Mouse (Mus musculus): ENCODE data around the gene Glis3. TPM values are rescaled to one million over a fixed set of nuclear protein-coding genes. Genes with fewer than 3 reads are reported as not detected.

The Glis3 gene
- polyA plus RNA-seq, 1 experiment from 2014 or later: 2.9 TPM

DNA sequence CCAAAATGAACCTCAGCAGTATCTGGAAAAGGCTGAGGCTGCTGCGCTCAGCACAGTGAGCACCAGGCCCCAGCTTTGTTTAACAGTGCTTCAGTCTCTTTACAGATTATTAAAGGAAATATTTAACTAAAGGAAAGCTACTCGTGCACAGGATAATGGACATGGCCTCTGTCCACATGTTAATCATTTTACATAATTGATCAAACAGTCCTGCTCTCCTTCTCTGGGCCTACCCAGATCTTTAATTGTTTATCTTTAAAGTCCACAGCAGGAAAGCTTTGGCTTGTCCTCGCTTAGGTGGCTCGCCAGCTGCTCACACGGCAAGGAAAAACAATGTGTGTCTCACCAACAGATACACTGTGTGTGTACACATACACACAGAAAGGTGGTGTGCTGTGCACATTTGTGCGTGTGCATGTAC is 159.1 kb downstream of the Glis3 start:
- ATAC-seq: no peak
- no peaks in the 10 kb centered on the region; the same call in 1 of the 2 replicates for H3K4me1 ChIP-seq (replicated peaks)
- no peaks in the 10 kb centered on the region for H3K36me3 ChIP-seq
- 64% methylated on average over 6 of the region's 6 CpGs for WGBS
- H3K9ac ChIP-seq (replicated peaks): no peak overlapping the region
- H3K4me3 ChIP-seq (replicated peaks): no peak overlapping the region
- H3K9me3 ChIP-seq: no peaks in the 10 kb centered on the region
- no peak overlapping the region for H3K27ac ChIP-seq
- no peaks in the 10 kb centered on the region for H3K27me3 ChIP-seq
- no peak overlapping the region for H3K4me2 ChIP-seq (replicated peaks)

DNA sequence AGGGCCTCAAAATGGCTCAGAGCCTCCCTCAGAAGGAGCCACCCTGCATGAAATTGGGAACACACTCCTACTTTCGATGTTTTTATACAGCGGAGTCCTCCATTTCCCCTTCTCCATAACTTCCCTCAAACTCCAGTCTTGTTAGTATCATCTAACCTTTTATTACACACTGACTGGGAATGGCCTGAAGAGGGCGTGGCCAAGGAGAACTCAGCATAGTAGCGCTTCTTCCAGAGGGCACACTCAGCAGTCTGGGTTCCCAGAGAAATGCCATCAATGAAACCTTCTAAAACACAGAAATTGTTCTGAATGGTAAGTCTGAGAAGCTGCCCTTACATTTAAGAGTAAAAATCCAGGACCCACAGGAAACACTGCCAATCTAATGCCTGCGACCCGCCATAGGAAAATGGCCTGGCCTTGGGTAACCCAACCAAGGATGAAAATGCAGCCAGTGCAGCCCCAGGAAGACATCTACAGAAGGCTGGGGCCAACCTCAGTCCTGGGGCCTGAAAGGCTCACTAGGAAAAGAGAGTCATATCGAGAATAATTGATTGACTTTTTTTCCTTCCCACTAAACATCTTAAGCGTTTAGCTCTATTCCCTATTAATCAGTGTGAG is 159.6 kb downstream of the Glis3 start:
- Histone ChIP-seq H3K4me1 (replicated peaks) (no peaks in the 10 kb centered on the region; the same call in 1 of the 2 replicates), H3K36me3 (no peaks in the 10 kb centered on the region), H3K4me3 (replicated peaks) (no peak overlapping the region), H3K9me3 (no peaks in the 10 kb centered on the region), H3K27ac (no peak overlapping the region), H3K4me2 (replicated peaks) (no peak overlapping the region), H3K9ac (replicated peaks) (no peak overlapping the region), H3K27me3 (no peaks in the 10 kb centered on the region)
- ATAC-seq: no peak
- WGBS: 92% methylated on average over 8 of the region's 8 CpGs

DNA sequence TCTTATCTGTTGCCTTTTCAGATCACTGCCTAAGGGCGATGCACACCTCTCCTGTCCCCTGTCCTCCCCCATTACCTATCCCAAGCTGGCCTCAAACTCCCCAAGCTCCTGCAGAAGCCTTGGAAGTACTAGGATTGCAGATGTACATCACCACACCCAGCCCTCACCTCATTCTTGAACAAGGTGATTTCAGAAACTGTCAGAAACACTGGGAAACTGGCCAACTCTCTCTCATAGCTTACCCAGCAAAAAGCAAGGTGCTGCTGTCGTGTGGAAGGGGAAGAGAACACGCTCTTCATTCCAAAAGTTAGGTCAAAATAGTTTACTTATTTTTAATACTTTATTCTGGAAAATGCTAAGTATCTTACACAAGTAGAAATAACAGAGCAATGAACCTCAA is 160.6 kb downstream of the Glis3 start:
- 89% methylated on average over 3 of the region's 3 CpGs for WGBS
- Histone ChIP-seq H3K9ac (replicated peaks) (no peak overlapping the region), H3K36me3 (no peaks in the 10 kb centered on the region), H3K9me3 (no peaks in the 10 kb centered on the region), H3K27ac (no peak overlapping the region), H3K4me3 (replicated peaks) (no peak overlapping the region), H3K4me1 (replicated peaks) (no peaks in the 10 kb centered on the region; the same call in 1 of the 2 replicates), H3K27me3 (no peaks in the 10 kb centered on the region), H3K4me2 (replicated peaks) (no peak overlapping the region)
- ATAC-seq: no peak

DNA sequence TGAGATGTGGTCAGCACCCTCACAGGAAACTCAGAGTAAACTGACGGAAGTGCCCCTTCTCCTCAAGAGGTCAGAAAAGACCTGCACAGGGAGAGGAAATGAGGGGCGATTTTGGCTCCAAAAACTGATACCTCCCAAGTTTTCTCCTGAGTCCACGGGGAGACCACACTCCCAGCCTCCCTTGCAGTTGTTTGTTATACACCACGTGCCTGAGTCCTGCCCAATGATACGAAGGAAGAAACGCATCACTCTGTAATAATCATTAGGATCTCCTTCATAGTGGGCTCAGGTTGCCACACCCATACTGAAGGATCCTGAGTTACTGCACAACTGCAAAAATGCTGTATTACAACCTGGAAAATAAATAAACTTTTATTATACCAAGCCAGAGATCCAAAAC is 161.0 kb downstream of the Glis3 start:
- Histone ChIP-seq H3K9me3 (no peaks in the 10 kb centered on the region), H3K9ac (replicated peaks) (no peak overlapping the region), H3K27ac (no peak overlapping the region), H3K27me3 (no peaks in the 10 kb centered on the region), H3K4me2 (replicated peaks) (no peak overlapping the region), H3K36me3 (no peaks in the 10 kb centered on the region), H3K4me3 (replicated peaks) (no peak overlapping the region), H3K4me1 (replicated peaks) (no peaks in the 10 kb centered on the region; the same call in 1 of the 2 replicates)
- no peak for ATAC-seq
- WGBS: 88% methylated on average over 6 of the region's 6 CpGs

DNA sequence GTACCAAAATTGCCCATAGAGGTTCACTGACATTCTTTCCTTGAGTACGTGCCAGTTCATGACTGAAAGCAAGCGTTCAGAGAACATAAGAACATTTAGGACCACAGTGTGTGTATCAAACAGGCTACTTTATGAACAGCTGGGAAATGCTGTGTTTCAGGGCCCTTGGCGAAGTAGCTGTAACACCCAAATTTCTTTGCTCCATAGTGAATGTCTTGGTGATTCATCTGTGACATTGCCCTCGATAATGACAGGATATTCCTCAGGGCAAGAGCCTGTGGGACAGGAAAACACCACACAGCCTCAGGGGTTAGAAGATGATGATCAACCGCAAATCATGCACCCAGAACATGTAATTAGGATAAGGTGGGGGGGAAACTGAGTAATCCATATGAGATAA is 161.6 kb downstream of the Glis3 start:
- H3K27ac ChIP-seq: no peak overlapping the region
- H3K9ac ChIP-seq (replicated peaks): no peak overlapping the region
- no peaks in the 10 kb centered on the region for H3K36me3 ChIP-seq
- 85% methylated on average over 5 of the region's 5 CpGs for WGBS
- H3K4me3 ChIP-seq (replicated peaks): no peak overlapping the region
- no peaks in the 10 kb centered on the region for H3K27me3 ChIP-seq
- H3K9me3 ChIP-seq: no peaks in the 10 kb centered on the region
- no peaks in the 10 kb centered on the region; the same call in 1 of the 2 replicates for H3K4me1 ChIP-seq (replicated peaks)
- ATAC-seq: no peak
- H3K4me2 ChIP-seq (replicated peaks): no peak overlapping the region

DNA sequence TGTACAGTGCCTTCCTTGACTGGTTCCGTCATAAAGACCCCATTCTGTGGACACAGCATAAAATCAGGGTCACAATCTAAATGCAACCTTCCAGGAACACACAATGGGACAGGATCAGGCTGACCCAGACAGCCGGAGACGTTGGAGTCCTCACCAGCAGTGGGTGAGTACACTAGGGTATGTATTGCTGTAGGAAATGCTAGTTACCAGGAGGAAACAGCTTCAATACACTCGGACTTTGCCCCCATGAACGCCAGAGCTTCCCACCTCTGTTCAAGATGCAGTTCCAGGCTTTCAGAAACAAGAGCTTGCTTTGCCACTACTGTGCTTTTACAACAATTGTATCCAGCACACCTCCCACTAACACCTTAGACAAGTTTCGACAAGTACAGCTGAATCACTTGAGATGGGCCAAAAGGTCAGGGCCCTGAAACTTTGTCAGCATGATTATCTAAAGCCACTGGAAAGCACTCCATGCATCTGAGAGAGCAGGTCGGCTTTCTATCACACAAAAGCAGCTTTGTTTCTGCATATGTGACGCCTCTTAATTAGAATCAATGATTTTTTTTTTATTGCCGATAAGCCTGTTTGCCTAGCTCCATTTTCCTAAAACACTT is 162.3 kb downstream of the Glis3 start:
- H3K4me2 ChIP-seq (replicated peaks): no peak overlapping the region
- 43% methylated on average over 9 of the region's 9 CpGs for WGBS
- H3K9ac ChIP-seq (replicated peaks): no peak overlapping the region
- no peak for ATAC-seq
- H3K4me3 ChIP-seq (replicated peaks): no peak overlapping the region
- no peaks in the 10 kb centered on the region for H3K27me3 ChIP-seq
- no peaks in the 10 kb centered on the region for H3K36me3 ChIP-seq
- no peak overlapping the region for H3K27ac ChIP-seq
- H3K4me1 ChIP-seq (replicated peaks): no peaks in the 10 kb centered on the region; the same call in 1 of the 2 replicates
- no peaks in the 10 kb centered on the region for H3K9me3 ChIP-seq

DNA sequence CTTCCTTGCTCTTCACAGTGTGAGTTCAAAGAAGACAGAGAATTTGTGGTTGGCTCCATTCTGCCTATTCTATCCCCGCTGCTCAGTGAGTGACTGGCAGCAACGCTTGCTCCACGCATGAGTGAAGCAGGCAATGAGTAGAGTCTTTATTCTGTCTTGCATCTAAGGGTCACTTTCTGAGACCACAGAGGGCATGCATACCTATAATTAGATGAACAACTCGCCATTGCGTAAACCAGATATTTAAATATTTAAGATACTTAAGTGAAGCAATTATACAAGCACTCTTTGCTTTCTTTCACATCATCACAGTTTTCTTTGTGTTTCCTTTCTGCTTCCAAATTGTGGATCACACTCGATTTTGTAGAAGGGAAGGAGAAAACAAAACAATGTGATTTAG is 163.4 kb downstream of the Glis3 start:
- Histone ChIP-seq H3K4me2 (replicated peaks) (no peak overlapping the region), H3K36me3 (no peaks in the 10 kb centered on the region), H3K4me1 (replicated peaks) (no peaks in the 10 kb centered on the region; the same call in 1 of the 2 replicates), H3K4me3 (replicated peaks) (no peak overlapping the region), H3K27me3 (no peaks in the 10 kb centered on the region), H3K9ac (replicated peaks) (no peak overlapping the region), H3K9me3 (no peaks in the 10 kb centered on the region), H3K27ac (no peak overlapping the region)
- WGBS: 47% methylated on average over 6 of the region's 6 CpGs
- ATAC-seq: no peak

DNA sequence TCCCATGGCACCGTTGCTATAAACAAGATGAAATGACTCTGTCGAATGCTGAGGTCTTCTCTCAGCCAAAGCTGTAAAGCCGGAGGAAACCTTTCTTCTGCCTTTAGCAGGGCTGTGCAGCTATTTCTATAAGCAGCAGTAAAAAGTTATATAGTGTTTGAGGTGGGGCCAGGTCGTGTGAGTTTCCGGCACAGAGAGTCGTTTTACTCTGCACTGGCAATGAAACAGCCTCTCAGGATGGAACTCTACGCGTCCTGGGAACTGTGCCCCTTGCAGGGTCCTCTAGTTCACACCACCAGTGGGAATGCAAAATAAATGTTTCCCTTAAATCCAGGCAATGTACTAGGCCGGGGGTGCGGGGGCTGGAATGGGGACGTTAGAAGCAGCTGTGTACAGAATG is 167.4 kb downstream of the Glis3 start:
- Histone ChIP-seq H3K9me3 (peaks cover 3% of the 10 kb centered on the region; the same call in 1 of the 2 replicates), H3K4me3 (replicated peaks) (no peak overlapping the region), H3K36me3 (no peaks in the 10 kb centered on the region), H3K4me2 (replicated peaks) (no peak overlapping the region), H3K4me1 (replicated peaks) (no peaks in the 10 kb centered on the region; the same call in 1 of the 2 replicates), H3K27me3 (no peaks in the 10 kb centered on the region), H3K27ac (no peak overlapping the region), H3K9ac (replicated peaks) (no peak overlapping the region)
- ATAC-seq: no peak
- 87% methylated on average over 11 of the region's 11 CpGs for WGBS

DNA sequence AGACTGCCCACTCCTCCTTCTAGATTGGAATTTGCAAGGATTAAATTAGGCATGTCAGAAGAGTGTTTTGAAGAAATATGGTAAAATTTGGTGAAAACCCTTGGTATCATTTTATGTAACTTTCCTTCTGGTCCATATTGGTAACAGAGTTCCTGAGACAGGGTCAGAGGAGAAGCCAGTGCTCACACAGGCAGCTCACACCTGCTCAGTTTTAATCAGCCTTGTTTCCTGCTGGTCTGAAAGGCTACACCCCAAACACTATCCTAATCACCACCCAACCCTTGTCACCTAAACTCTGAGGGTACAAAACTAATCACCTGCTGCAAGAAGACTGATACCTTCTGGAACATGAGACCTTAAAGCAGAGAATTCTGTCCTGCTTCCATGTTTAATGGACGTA is 168.0 kb downstream of the Glis3 start:
- no peak for ATAC-seq
- no peaks in the 10 kb centered on the region for H3K27me3 ChIP-seq
- no peaks in the 10 kb centered on the region for H3K36me3 ChIP-seq
- H3K9ac ChIP-seq (replicated peaks): no peak overlapping the region
- H3K4me3 ChIP-seq (replicated peaks): no peak overlapping the region
- no peaks in the 10 kb centered on the region for H3K4me1 ChIP-seq (replicated peaks)
- H3K27ac ChIP-seq: no peak overlapping the region
- H3K9me3 ChIP-seq: peaks cover 3% of the 10 kb centered on the region; the same call in 1 of the 2 replicates
- no peak overlapping the region for H3K4me2 ChIP-seq (replicated peaks)
- 94% methylated on average over 1 of the region's 1 CpGs for WGBS

DNA sequence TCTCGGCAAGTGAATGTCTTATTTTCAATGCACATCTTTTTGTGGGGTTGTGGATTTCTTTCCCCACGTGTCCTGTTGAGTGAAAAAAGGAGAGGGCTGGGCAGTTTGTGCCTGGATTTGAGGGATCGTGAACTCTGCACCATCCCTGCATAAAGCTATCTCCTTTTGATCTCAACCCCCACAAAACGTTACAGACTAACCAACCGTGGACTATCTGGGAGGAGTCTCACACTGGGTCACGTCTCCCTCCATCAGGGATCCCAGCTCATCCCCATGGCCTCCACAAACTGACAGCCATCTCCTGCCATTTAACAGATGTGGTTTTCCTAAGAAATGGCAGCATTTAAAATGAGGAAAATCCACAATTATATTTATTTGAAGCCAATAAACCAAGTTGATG is 174.5 kb downstream of the Glis3 start:
- Histone ChIP-seq H3K4me2 (replicated peaks) (no peak overlapping the region), H3K27ac (no peak overlapping the region), H3K27me3 (no peaks in the 10 kb centered on the region), H3K9ac (replicated peaks) (no peak overlapping the region), H3K4me1 (replicated peaks) (no peaks in the 10 kb centered on the region), H3K36me3 (no peaks in the 10 kb centered on the region), H3K9me3 (peaks cover 3% of the 10 kb centered on the region; the same call in 1 of the 2 replicates), H3K4me3 (replicated peaks) (no peak overlapping the region)
- 30% methylated on average over 6 of the region's 6 CpGs for WGBS
- ATAC-seq: no peak

DNA sequence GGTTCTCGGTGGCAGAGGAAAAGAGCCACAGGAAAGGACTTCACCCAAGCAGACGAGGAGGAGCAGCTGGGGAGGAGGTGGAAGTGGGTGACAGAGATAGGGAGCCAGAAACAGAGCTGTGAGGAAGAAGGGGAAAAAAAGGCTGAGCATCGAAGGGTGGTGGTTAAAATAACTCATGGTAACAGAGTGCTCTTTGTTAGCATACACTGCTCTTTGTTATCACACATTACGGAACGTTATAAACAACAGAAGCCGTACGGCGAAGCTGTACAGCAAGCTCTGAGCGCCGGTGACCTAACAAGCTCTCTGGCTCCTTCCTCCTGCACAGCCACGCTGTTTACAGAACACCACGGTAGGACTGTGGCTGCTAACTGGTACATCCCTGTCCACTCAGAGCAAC is 176.9 kb downstream of the Glis3 start:
- Histone ChIP-seq H3K27me3 (no peaks in the 10 kb centered on the region), H3K4me2 (replicated peaks) (no peak overlapping the region), H3K27ac (no peak overlapping the region), H3K36me3 (no peaks in the 10 kb centered on the region), H3K9me3 (no peaks in the 10 kb centered on the region), H3K4me3 (replicated peaks) (no peak overlapping the region), H3K4me1 (replicated peaks) (no peaks in the 10 kb centered on the region), H3K9ac (replicated peaks) (no peak overlapping the region)
- WGBS: 90% methylated on average over 12 of the region's 12 CpGs
- no peak for ATAC-seq

DNA sequence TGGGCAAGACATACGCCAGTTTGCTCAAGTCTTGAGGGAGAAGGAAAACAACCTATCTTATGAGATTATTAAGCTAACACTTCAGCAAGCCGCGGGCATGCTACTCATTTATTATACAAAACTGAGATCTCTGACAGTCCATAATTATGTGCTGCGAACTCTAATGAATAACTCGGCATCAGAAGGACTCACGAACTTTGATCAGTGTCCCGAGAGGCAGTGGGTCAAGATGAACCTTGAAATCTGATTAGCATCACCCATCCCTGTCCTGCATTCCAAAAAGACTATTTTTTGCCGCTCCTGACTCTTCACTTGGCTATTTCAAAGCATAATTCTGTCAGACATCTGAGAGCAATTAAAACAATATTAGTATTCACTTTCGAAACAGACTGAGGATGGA is 178.9 kb downstream of the Glis3 start:
- Histone ChIP-seq H3K9me3 (no peaks in the 10 kb centered on the region), H3K36me3 (no peaks in the 10 kb centered on the region), H3K4me2 (replicated peaks) (no peak overlapping the region), H3K4me3 (replicated peaks) (no peak overlapping the region), H3K9ac (replicated peaks) (no peak overlapping the region), H3K27me3 (no peaks in the 10 kb centered on the region), H3K27ac (no peak overlapping the region), H3K4me1 (replicated peaks) (peaks cover 2% of the 10 kb centered on the region; the same call in 1 of the 2 replicates)
- ATAC-seq: no peak
- 50% methylated on average over 9 of the region's 9 CpGs for WGBS
